Mouse (Mus musculus): ENCODE results near the gene Edrf1. TPM values are rescaled to one million over a fixed set of nuclear protein-coding genes. Genes with fewer than 3 reads are reported as not detected.

Edrf1 gene
- total and polyA plus RNA-seq, 3 experiments = 10.0 to 20.6 (median 19.3) TPM

- in situ Hi-C loops (cut with MboI; ENCODE audit: low pct_ligation_motif_present, low pct_unique_long_range_greater_than_20kb, low sequenced_read_pairs) (no loop called here), dilution Hi-C loops (cut with MboI; ENCODE audit: extremely low pct_ligation_motif_present, extremely low pct_unique_long_range_greater_than_20kb, low sequenced_read_pairs) (no loop called here)
- H3K4me2 ChIP-seq (ENCODE audit: insufficient read depth, low read depth, poor library complexity, severe bottlenecking) = no peak overlapping the region
- no peak for DNase-seq (ENCODE audit: extremely low read depth)
- H3K36me3 ChIP-seq (replicated peaks in 1 of 2; ENCODE audit: control insufficient read depth in 1 of 2, insufficient read depth in 1 of 2, low read length in 1 of 2) = peaks cover 3 to 26% of the 10 kb centered on the region in 2 experiments
- no peaks in the 10 kb centered on the region for H3K9me3 ChIP-seq (replicated peaks; ENCODE audit: low read length)
- H3K9ac ChIP-seq (ENCODE audit: insufficient read depth, low read depth) = no peak overlapping the region
- H3K27ac ChIP-seq (ENCODE audit: insufficient read depth, low read depth) = no peak overlapping the region
- no peak for TF ChIP-seq ZMIZ1 (IDR thresholded peaks at IDR 0.05; ENCODE audit: low read depth, low read length)
- no peak for TF ChIP-seq NELFE (IDR thresholded peaks at IDR 0.05; ENCODE audit: low read depth, low read length)
- TF ChIP-seq POLR2A (IDR thresholded peaks at IDR 0.05; ENCODE audit: low read depth, low read length) = no peak
- TF ChIP-seq ETS1 (conservative IDR thresholded peaks at IDR 0.05; ENCODE audit: low read depth, low read length) = no peak
- no peak for TF ChIP-seq ZKSCAN1 (IDR thresholded peaks at IDR 0.05; ENCODE audit: borderline replicate concordance, low read depth, low read length)
- TF ChIP-seq KAT2A (IDR thresholded peaks at IDR 0.05; ENCODE audit: insufficient replicate concordance, low read length) = no peak
- no peak for TF ChIP-seq MXI1 (IDR thresholded peaks at IDR 0.05; ENCODE audit: low read depth, low read length)
- H3K79me2 ChIP-seq (replicated peaks; ENCODE audit: control insufficient read depth, extremely low read depth, insufficient read depth, poor library complexity, severe bottlenecking) = no peaks in the 10 kb centered on the region
- no peak overlapping the region for H3K4me3 ChIP-seq (replicated peaks in 1 of 3; ENCODE audit: low read depth in 2 of 3, low read length in 2 of 3, poor library complexity in 1 of 3)
- H3K4me1 ChIP-seq (ENCODE audit: control insufficient read depth in 1 of 2, insufficient read depth in 2 of 2) = peaks cover 0 to 11% of the 10 kb centered on the region in 2 experiments; a peak in 2 of 4 replicates
- H3K27me3 ChIP-seq (replicated peaks) = no peaks in the 10 kb centered on the region
Measured at GRCm38 (mm10) chr7:133678716-133679115, 41.4 kb downstream of the Edrf1 start.

- no peaks in the 10 kb centered on the region for H3K79me2 ChIP-seq (replicated peaks; ENCODE audit: control insufficient read depth, extremely low read depth, insufficient read depth, poor library complexity, severe bottlenecking)
- no peak for DNase-seq (ENCODE audit: extremely low read depth)
- no peak overlapping the region for H3K27ac ChIP-seq (ENCODE audit: insufficient read depth, low read depth)
- no peak overlapping the region for H3K4me2 ChIP-seq (ENCODE audit: insufficient read depth, low read depth, poor library complexity, severe bottlenecking)
- in situ Hi-C loops (cut with MboI; ENCODE audit: low pct_ligation_motif_present, low pct_unique_long_range_greater_than_20kb, low sequenced_read_pairs) = no loop called here
- no peak for TF ChIP-seq NRF1 (IDR thresholded peaks at IDR 0.05; ENCODE audit: low read depth, low read length)
- TF ChIP-seq GABPA (IDR thresholded peaks at IDR 0.05; ENCODE audit: insufficient replicate concordance, low read depth, low read length) = no peak
- TF ChIP-seq ZC3H11A (IDR thresholded peaks at IDR 0.05; ENCODE audit: low read depth, low read length) = no peak
- TF ChIP-seq USF2 (conservative IDR thresholded peaks at IDR 0.05; ENCODE audit: low read depth, low read length) = no peak
- TF ChIP-seq CTCF (conservative IDR thresholded peaks at IDR 0.05 in 1 of 2, IDR thresholded peaks at IDR 0.05 in 1 of 2; ENCODE audit: low read depth in 2 of 2, low read length in 2 of 2) = no peak
- no peak for TF ChIP-seq SIN3A (IDR thresholded peaks at IDR 0.05; ENCODE audit: low read length)
- H3K27me3 ChIP-seq (replicated peaks) = no peaks in the 10 kb centered on the region
- peaks cover 3 to 21% of the 10 kb centered on the region in 2 experiments for H3K36me3 ChIP-seq (replicated peaks in 1 of 2; ENCODE audit: control insufficient read depth in 1 of 2, insufficient read depth in 1 of 2, low read length in 1 of 2)
- no peak overlapping the region for H3K4me3 ChIP-seq (replicated peaks in 1 of 3; ENCODE audit: low read depth in 2 of 3, low read length in 2 of 3, poor library complexity in 1 of 3)
- H3K9ac ChIP-seq (ENCODE audit: insufficient read depth, low read depth) = no peak overlapping the region
- peaks cover 0 to 15% of the 10 kb centered on the region in 2 experiments; a peak in 2 of 4 replicates for H3K4me1 ChIP-seq (ENCODE audit: control insufficient read depth in 1 of 2, insufficient read depth in 2 of 2)
- no peaks in the 10 kb centered on the region for H3K9me3 ChIP-seq (replicated peaks; ENCODE audit: low read length)
- dilution Hi-C loops (cut with MboI; ENCODE audit: extremely low pct_ligation_motif_present, extremely low pct_unique_long_range_greater_than_20kb, low sequenced_read_pairs) = no loop called here
Measured at GRCm38 (mm10) chr7:133679439-133679838, 42.1 kb downstream of the Edrf1 start.

GRCm38 (mm10) chr7:133679961-133680360, 42.6 kb downstream of the Edrf1 start, which contains the start of gene Mmp21:
TSS of gene Mmp21 (minus strand) at chr7:133680061.
- no peaks in the 10 kb centered on the region for H3K27me3 ChIP-seq (replicated peaks)
- no peak within 1 kb of the TSS for H3K9ac ChIP-seq (ENCODE audit: insufficient read depth, low read depth)
- H3K27ac ChIP-seq (ENCODE audit: insufficient read depth, low read depth) = no peak within 1 kb of the TSS
- no peaks in the 10 kb centered on the region for H3K9me3 ChIP-seq (replicated peaks; ENCODE audit: low read length)
- peaks cover 0 to 15% of the 10 kb centered on the region in 2 experiments; a peak in 2 of 4 replicates for H3K4me1 ChIP-seq (ENCODE audit: control insufficient read depth in 1 of 2, insufficient read depth in 2 of 2)
- no peak within 1 kb of the TSS for H3K4me3 ChIP-seq (replicated peaks in 1 of 3; ENCODE audit: low read depth in 2 of 3, low read length in 2 of 3, poor library complexity in 1 of 3)
- no peak for DNase-seq (ENCODE audit: extremely low read depth)
- no peaks in the 10 kb centered on the region for H3K79me2 ChIP-seq (replicated peaks; ENCODE audit: control insufficient read depth, extremely low read depth, insufficient read depth, poor library complexity, severe bottlenecking)
- H3K4me2 ChIP-seq (ENCODE audit: insufficient read depth, low read depth, poor library complexity, severe bottlenecking) = no peak within 1 kb of the TSS
- in situ Hi-C loops (cut with MboI; ENCODE audit: low pct_ligation_motif_present, low pct_unique_long_range_greater_than_20kb, low sequenced_read_pairs) (no loop called here), dilution Hi-C loops (cut with MboI; ENCODE audit: extremely low pct_ligation_motif_present, extremely low pct_unique_long_range_greater_than_20kb, low sequenced_read_pairs) (no loop called here)
- peaks cover 3 to 21% of the 10 kb centered on the region in 2 experiments for H3K36me3 ChIP-seq (replicated peaks in 1 of 2; ENCODE audit: control insufficient read depth in 1 of 2, insufficient read depth in 1 of 2, low read length in 1 of 2)
- TF ChIP-seq POLR2A (IDR thresholded peaks at IDR 0.05; ENCODE audit: low read depth, low read length) (no peak), NRF1 (IDR thresholded peaks at IDR 0.05; ENCODE audit: low read depth, low read length) (no peak), USF1 (IDR thresholded peaks at IDR 0.05; ENCODE audit: low read depth, low read length) (no peak), MAFK (IDR thresholded peaks at IDR 0.05; ENCODE audit: insufficient replicate concordance, low read length) (no peak), IRF4 (IDR thresholded peaks at IDR 0.05; ENCODE audit: low read depth, low read length) (no peak), CTCF (conservative IDR thresholded peaks at IDR 0.05 in 1 of 2, IDR thresholded peaks at IDR 0.05 in 1 of 2; ENCODE audit: low read depth in 2 of 2, low read length in 2 of 2) (no peak), ZMIZ1 (IDR thresholded peaks at IDR 0.05; ENCODE audit: low read depth, low read length) (no peak), GABPA (IDR thresholded peaks at IDR 0.05; ENCODE audit: insufficient replicate concordance, low read depth, low read length) (no peak), TBP (conservative IDR thresholded peaks at IDR 0.05; ENCODE audit: low read depth, low read length) (no peak), UBTF (IDR thresholded peaks at IDR 0.05; ENCODE audit: low read depth, low read length) (no peak), CHD2 (IDR thresholded peaks at IDR 0.05; ENCODE audit: low read length) (no peak), JUND (conservative IDR thresholded peaks at IDR 0.05; ENCODE audit: low read depth, low read length) (no peak), KAT2A (IDR thresholded peaks at IDR 0.05; ENCODE audit: insufficient replicate concordance, low read length) (no peak), ZNF384 (IDR thresholded peaks at IDR 0.05; ENCODE audit: low read depth, low read length) (no peak)
